Mouse (Mus musculus) layer of hippocampus, postnatal 36 days (tissue): ENCODE measurements around the gene Clk2. TPM values are rescaled to one million over a fixed set of nuclear protein-coding genes. Genes with fewer than 3 reads are reported as not detected.
"Not testable (repeated sequence)": the region's sequence is repeated elsewhere in the genome, so short reads cannot be mapped to it uniquely, and the experiment has no call there.

Experiments used
- DNase-seq, 2 experiments: peaks; one replicate each; pipeline ENCODE4 v3.0.0; 2022
- total RNA-seq, 2 experiments: library from RNA; stranded (reverse); gene quantifications; 2 replicates each; pipeline ENCODE4 v1.2.3; 2021

The Clk2 gene
- total RNA-seq, 2 experiments from 2014 or later, result 52.0 to 53.4 TPM

GRCm38 (mm10) chr3:89161207-89161606 is 3.4 kb upstream of the Clk2 start:
- DNase-seq, result not testable (repeated sequence)

GRCm38 (mm10) chr3:89161786-89162185 is 2.8 kb upstream of the Clk2 start:
- DNase-seq, result no peak

GRCm38 (mm10) chr3:89163123-89163522 is 1.5 kb upstream of the Clk2 start:
- DNase-seq, result no peak

GRCm38 (mm10) chr3:89163643-89164245 is 851 bp upstream of the Clk2 start:
- no peak for DNase-seq

GRCm38 (mm10) chr3:89165268-89165870 is 774 bp downstream of the Clk2 start:
- no peak for DNase-seq

GRCm38 (mm10) chr3:89166945-89167344 is 2.4 kb downstream of the Clk2 start:
- no peak for DNase-seq

- no peak for DNase-seq
Observed at GRCm38 (mm10) chr3:89174844-89175243, 10.2 kb downstream of the Clk2 start.

GRCm38 (mm10) chr3:89175544-89175943 is 10.9 kb downstream of the Clk2 start:
- DNase-seq, result no peak

GRCm38 (mm10) chr3:89176421-89176820 is 11.8 kb downstream of the Clk2 start:
- no peak for DNase-seq

- DNase-seq, result peak; percentile 81 to 84
Observed at GRCm38 (mm10) chr3:89177242-89178106, 12.9 kb downstream of the Clk2 start, which contains the start of gene Scamp3. Scamp3 (plus strand) TSS chr3:89177473.

- no peak for DNase-seq
Observed at GRCm38 (mm10) chr3:89178107-89178385, 13.5 kb downstream of the Clk2 start.

GRCm38 (mm10) chr3:89179056-89179455 is 14.5 kb downstream of the Clk2 start:
- no peak for DNase-seq

GRCm38 (mm10) chr3:89181749-89182500 is 17.3 kb downstream of the Clk2 start:
- DNase-seq, result no peak

GRCm38 (mm10) chr3:89182531-89183057 is 18.0 kb downstream of the Clk2 start:
- DNase-seq, result no peak

GRCm38 (mm10) chr3:89183058-89183958 is 18.7 kb downstream of the Clk2 start, which contains the start of gene Fam189b:
Fam189b (plus strand) TSS chr3:89183143.
- peak; percentile 93 to 94 for DNase-seq

- peak in 1 of 2 experiments; percentile 44 for DNase-seq
Observed at GRCm38 (mm10) chr3:89183959-89184315, 19.3 kb downstream of the Clk2 start.

GRCm38 (mm10) chr3:89187197-89187596 is 22.6 kb downstream of the Clk2 start:
- no peak for DNase-seq

GRCm38 (mm10) chr3:89187690-89188477 is 23.3 kb downstream of the Clk2 start:
- no peak for DNase-seq

GRCm38 (mm10) chr3:89188478-89188875 is 23.9 kb downstream of the Clk2 start:
- no peak for DNase-seq

GRCm38 (mm10) chr3:89190436-89190835 is 25.8 kb downstream of the Clk2 start:
- no peak for DNase-seq

- no peak for DNase-seq
Observed at GRCm38 (mm10) chr3:89193351-89193750, 28.8 kb downstream of the Clk2 start.
